Mouse (Mus musculus) forebrain, embryonic 13.5 days (tissue): Measurements from ENCODE around the gene Foxm1. TPM values are rescaled to one million over a fixed set of nuclear protein-coding genes. Genes with fewer than 3 reads are reported as not detected.

Experiments used
- ATAC-seq: fragments of 200-750 bp; cut with Nextera tagmentation; 2 replicates; pipeline ENCODE4 v1.8.0; 2017
- H3K27ac ChIP-seq: fragments of 300-500 bp; sonication (generic); 2 replicates; pipeline ENCODE4 v1.5.1; 2015; ENCODE audit warnings: inconsistent platforms, mild to moderate bottlenecking, moderate library complexity
- H3K27me3 ChIP-seq: fragments of 300-500 bp; sonication (generic); 2 replicates; pipeline ENCODE4 v1.6.1; 2015; ENCODE audit warnings: mild to moderate bottlenecking, inconsistent platforms
- H3K36me3 ChIP-seq: fragments of 300-500 bp; sonication (generic); 2 replicates; pipeline ENCODE4 v1.6.1; 2015; ENCODE audit warnings: mild to moderate bottlenecking, inconsistent platforms; ENCODE audit not compliant: poor library complexity, severe bottlenecking
- H3K4me1 ChIP-seq: fragments of 300-500 bp; sonication (generic); 2 replicates; pipeline ENCODE4 v1.6.1; 2015; ENCODE audit warnings: inconsistent platforms
- H3K4me2 ChIP-seq: fragments of 300-500 bp; sonication (generic); 2 replicates; pipeline ENCODE4 v1.6.1; 2015; ENCODE audit warnings: inconsistent platforms, mild to moderate bottlenecking, moderate library complexity
- H3K4me3 ChIP-seq: fragments of 300-500 bp; sonication (generic); 2 replicates; pipeline ENCODE4 v1.5.1; 2015; ENCODE audit warnings: mild to moderate bottlenecking, inconsistent platforms
- H3K9ac ChIP-seq: fragments of 300-500 bp; sonication (generic); 2 replicates; pipeline ENCODE4 v1.6.1; 2015; ENCODE audit warnings: mild to moderate bottlenecking, inconsistent platforms
- H3K9me3 ChIP-seq: fragments of 300-500 bp; sonication (generic); replicated peaks from 2 replicates; pipeline ENCODE4 v1.6.1; 2016; ENCODE audit warnings: inconsistent platforms
- WGBS: fragments of 180-500 bp; shearing (Covaris S2); methylation state at CpG from one replicate; pipeline ENCODE4 v1.1.7; 2015; 5-methylcytosine and 5-hydroxymethylcytosine counted together
- polyA plus RNA-seq: library from polyadenylated mRNA; unstranded; fragments of >200 nt; fragmentation: Nextera tagmentation; extraction: Ambion mirVana; gene quantifications from 2 replicates; pipeline ENCODE4 v1.2.1, GENCODE M21; 2015

Gene Foxm1
- 42.5 and 44.0 TPM in 2 replicates for polyA plus RNA-seq

GRCm38 (mm10) chr6:128362381-128363006, at the start of gene Foxm1, which contains the start of gene Rhno1:
Gene Foxm1 (plus strand): TSS chr6:128362967.
Gene Rhno1 (minus strand): TSS chr6:128362911.
- Histone ChIP-seq H3K27ac (peak within 1 kb of the TSS; percentile 92), H3K4me1 (peaks cover 51% of the 10 kb centered on the region), H3K36me3 (peaks cover 35% of the 10 kb centered on the region), H3K4me3 (peak within 1 kb of the TSS; percentile 93), H3K4me2 (peak within 1 kb of the TSS; percentile 91), H3K9ac (peak within 1 kb of the TSS; percentile 93), H3K27me3 (no peaks in the 10 kb centered on the region), H3K9me3 (no peaks in the 10 kb centered on the region)
- WGBS, result under 1% methylated on average over 63 of the region's 76 CpGs
- ATAC-seq, result peak; percentile 90

GRCm38 (mm10) chr6:128314796-128315195, 48.0 kb upstream of the Foxm1 start:
- H3K4me3 ChIP-seq, result no peak overlapping the region
- no peak overlapping the region for H3K27ac ChIP-seq
- no peaks in the 10 kb centered on the region for H3K4me1 ChIP-seq
- 91% methylated on average over 6 of the region's 6 CpGs for WGBS
- no peaks in the 10 kb centered on the region for H3K27me3 ChIP-seq
- H3K4me2 ChIP-seq, result no peak overlapping the region
- H3K36me3 ChIP-seq, result no peaks in the 10 kb centered on the region
- no peak overlapping the region for H3K9ac ChIP-seq
- no peak for ATAC-seq
- no peaks in the 10 kb centered on the region for H3K9me3 ChIP-seq

DNA sequence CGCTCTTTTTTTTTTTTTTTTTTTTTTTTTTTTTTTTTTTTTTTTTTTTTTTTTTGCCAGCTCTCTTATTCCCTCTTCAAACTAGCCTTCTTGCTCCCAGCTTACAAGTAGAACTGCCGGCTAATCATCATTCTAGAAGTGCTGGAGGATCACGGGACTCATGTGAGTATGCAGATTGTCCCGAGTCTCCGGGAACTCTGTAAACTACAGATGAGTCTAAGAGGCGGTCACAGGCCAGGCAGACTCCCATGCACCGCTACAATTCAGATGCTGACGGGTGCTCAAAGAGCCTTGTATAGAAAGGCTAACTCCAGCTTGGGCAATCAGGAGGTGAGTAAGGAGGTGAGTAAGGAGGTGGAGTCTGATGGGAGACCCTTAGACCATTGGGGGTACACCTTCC, 47.2 kb upstream of the Foxm1 start:
- Histone ChIP-seq H3K9me3 (no peaks in the 10 kb centered on the region), H3K9ac (no peak overlapping the region), H3K4me1 (no peaks in the 10 kb centered on the region), H3K27ac (no peak overlapping the region), H3K4me3 (no peak overlapping the region), H3K4me2 (no peak overlapping the region), H3K27me3 (no peaks in the 10 kb centered on the region), H3K36me3 (0 out of 2 replicates have a peak, but pooled peaks cover 1% of the 10 kb centered on the region)
- no peak for ATAC-seq
- WGBS, result 83% methylated on average over 8 of the region's 8 CpGs

GRCm38 (mm10) chr6:128318317-128318716, 44.5 kb upstream of the Foxm1 start:
- Histone ChIP-seq H3K27ac (no peak overlapping the region), H3K36me3 (peaks cover 27% of the 10 kb centered on the region), H3K9ac (no peak overlapping the region), H3K9me3 (no peaks in the 10 kb centered on the region), H3K4me1 (no peaks in the 10 kb centered on the region), H3K27me3 (no peaks in the 10 kb centered on the region), H3K4me3 (no peak overlapping the region), H3K4me2 (no peak overlapping the region)
- WGBS, result 10% methylated on average over 4 of the region's 4 CpGs
- ATAC-seq, result peak; percentile 57; the same call in 1 of the 2 replicates

DNA sequence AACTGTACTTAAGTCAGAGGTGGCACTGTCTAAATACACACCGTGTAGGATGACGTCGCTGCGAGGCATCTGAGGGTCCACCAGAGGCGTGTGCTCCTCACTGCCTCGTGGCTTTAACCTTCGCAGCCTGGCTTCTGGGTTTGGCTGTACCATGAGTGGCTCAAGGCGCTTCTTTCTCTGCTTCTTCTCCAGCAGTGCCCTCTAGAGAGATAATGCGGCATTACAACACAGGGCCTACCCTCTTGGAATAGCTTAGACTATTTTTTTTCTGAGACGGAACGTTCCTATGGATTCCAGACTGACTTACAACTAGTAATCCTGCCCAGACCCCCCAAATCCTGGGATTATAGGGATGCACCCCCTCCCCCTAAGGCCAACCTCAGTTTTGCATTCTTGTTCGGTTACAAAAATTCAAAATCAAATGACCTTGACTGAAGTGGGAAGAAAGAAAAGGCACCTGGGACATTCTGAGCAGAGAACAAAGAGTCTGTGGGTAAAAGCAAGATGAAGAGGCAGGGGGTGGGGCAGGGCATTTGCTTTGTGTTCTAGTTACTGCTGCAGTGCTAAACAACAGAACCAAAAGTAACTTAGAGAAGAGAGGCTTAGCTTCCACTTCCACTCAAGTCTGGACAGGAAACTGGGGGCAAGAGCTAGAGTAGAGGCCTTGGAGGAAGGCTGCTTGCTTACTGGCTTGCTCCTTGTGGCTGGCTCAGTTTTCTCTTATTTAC, 28.2 kb upstream of the Foxm1 start:
- peak overlapping the region; percentile 16; the same call in 1 of the 2 replicates for H3K4me2 ChIP-seq
- peaks cover 9% of the 10 kb centered on the region for H3K4me1 ChIP-seq
- WGBS, result 21% methylated on average over 12 of the region's 12 CpGs
- peaks cover 9% of the 10 kb centered on the region; the same call in 1 of the 2 replicates for H3K9me3 ChIP-seq
- H3K4me3 ChIP-seq, result no peak overlapping the region
- peaks cover 55% of the 10 kb centered on the region for H3K36me3 ChIP-seq
- ATAC-seq, result peak; percentile 91
- H3K27me3 ChIP-seq, result no peaks in the 10 kb centered on the region
- no peak overlapping the region; the same call in 1 of the 2 replicates for H3K9ac ChIP-seq
- 0 out of 2 replicates have a peak overlapping the region, but pooled peaks have one; percentile 11 for H3K27ac ChIP-seq

GRCm38 (mm10) chr6:128337467-128337866, 25.3 kb upstream of the Foxm1 start:
- no peaks in the 10 kb centered on the region for H3K27me3 ChIP-seq

GRCm38 (mm10) chr6:128338876-128339275, 23.9 kb upstream of the Foxm1 start:
- Histone ChIP-seq H3K27ac (peak overlapping the region; percentile 12; the same call in 1 of the 2 replicates), H3K9ac (no peak overlapping the region), H3K4me2 (no peak overlapping the region), H3K36me3 (peaks cover 32% of the 10 kb centered on the region), H3K4me1 (peaks cover 9% of the 10 kb centered on the region), H3K27me3 (no peaks in the 10 kb centered on the region), H3K4me3 (no peak overlapping the region), H3K9me3 (no peaks in the 10 kb centered on the region)
- no peak for ATAC-seq
- 52% methylated on average over 5 of the region's 5 CpGs for WGBS

More at GRCm38 (mm10) chr6:128337467-128337866, 25.3 kb upstream of the Foxm1 start:
- Histone ChIP-seq H3K27ac (no peak overlapping the region), H3K36me3 (peaks cover 36% of the 10 kb centered on the region), H3K4me1 (peaks cover 9% of the 10 kb centered on the region), H3K4me3 (no peak overlapping the region), H3K9me3 (no peaks in the 10 kb centered on the region), H3K9ac (no peak overlapping the region), H3K4me2 (no peak overlapping the region)
- 71% methylated on average over 7 of the region's 7 CpGs for WGBS
- no peak for ATAC-seq

GRCm38 (mm10) chr6:128341956-128342723, 20.6 kb upstream of the Foxm1 start:
- 95% methylated on average over 11 of the region's 11 CpGs for WGBS
- H3K9ac ChIP-seq, result no peak overlapping the region
- H3K27ac ChIP-seq, result no peak overlapping the region
- peaks cover 14% of the 10 kb centered on the region for H3K36me3 ChIP-seq
- peaks cover 9% of the 10 kb centered on the region for H3K4me1 ChIP-seq
- no peaks in the 10 kb centered on the region for H3K27me3 ChIP-seq
- H3K4me3 ChIP-seq, result no peak overlapping the region
- no peak for ATAC-seq
- no peak overlapping the region for H3K4me2 ChIP-seq
- no peaks in the 10 kb centered on the region for H3K9me3 ChIP-seq

GRCm38 (mm10) chr6:128345623-128346022, 17.1 kb upstream of the Foxm1 start:
- 95% methylated on average over 10 of the region's 10 CpGs for WGBS
- ATAC-seq, result no peak
- no peak overlapping the region for H3K4me3 ChIP-seq

DNA sequence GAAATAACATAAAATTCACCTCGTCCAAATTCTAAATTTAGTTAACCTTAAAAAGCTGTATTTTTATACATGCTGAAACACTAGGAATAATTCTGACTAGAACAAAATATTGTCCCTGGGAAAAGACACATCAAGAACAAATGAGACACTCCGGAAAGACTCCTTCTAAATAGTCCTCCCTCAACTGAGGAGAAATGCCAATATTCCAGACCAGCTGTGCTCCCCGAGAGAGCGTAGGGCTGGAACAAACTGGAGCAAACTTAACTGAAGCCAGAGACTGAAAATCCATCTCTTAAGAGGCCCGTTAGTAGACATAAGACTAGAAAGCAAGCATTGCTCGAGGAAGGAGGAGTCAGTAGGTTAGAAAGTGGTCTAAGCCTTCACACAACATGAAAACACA, 16.0 kb upstream of the Foxm1 start:
- 91% methylated on average over 6 of the region's 6 CpGs for WGBS
- Histone ChIP-seq H3K4me2 (no peak overlapping the region), H3K27ac (no peak overlapping the region), H3K9me3 (no peaks in the 10 kb centered on the region), H3K9ac (no peak overlapping the region), H3K4me1 (no peaks in the 10 kb centered on the region), H3K36me3 (peaks cover 24% of the 10 kb centered on the region), H3K4me3 (no peak overlapping the region), H3K27me3 (no peaks in the 10 kb centered on the region)
- ATAC-seq, result no peak

More at GRCm38 (mm10) chr6:128345623-128346022, 17.1 kb upstream of the Foxm1 start:
- Histone ChIP-seq H3K27me3 (no peaks in the 10 kb centered on the region), H3K9me3 (no peaks in the 10 kb centered on the region), H3K36me3 (peaks cover 19% of the 10 kb centered on the region), H3K4me1 (no peaks in the 10 kb centered on the region), H3K4me2 (no peak overlapping the region), H3K9ac (no peak overlapping the region), H3K27ac (no peak overlapping the region)

DNA sequence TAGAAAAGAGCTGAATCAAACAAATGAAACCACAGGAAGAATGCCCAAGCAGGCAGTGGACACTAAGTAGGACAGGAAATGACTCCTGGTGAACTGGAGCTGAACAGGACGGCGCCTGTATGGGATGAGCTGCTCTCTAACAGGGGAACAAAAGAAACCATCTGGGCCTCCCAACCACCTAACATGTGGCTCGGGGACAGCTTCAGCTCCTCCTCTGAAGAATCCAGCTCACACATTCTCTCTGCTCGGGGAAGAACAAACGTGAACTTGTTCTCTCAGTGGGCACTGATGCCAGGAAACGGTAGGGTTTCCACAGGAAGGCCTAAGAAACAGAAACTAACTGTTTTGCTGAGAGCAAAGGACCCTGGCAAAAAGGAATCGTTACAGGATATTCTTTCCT, 13.1 kb upstream of the Foxm1 start:
- ATAC-seq, result no peak

More for the DNA sequence above, 13.1 kb upstream of the Foxm1 start:
- no peak overlapping the region for H3K4me2 ChIP-seq
- no peaks in the 10 kb centered on the region for H3K9me3 ChIP-seq
- peaks cover 12% of the 10 kb centered on the region for H3K4me1 ChIP-seq
- no peak overlapping the region; the same call in 1 of the 2 replicates for H3K27ac ChIP-seq
- WGBS, result 58% methylated on average over 7 of the region's 7 CpGs
- no peak overlapping the region for H3K9ac ChIP-seq
- no peaks in the 10 kb centered on the region for H3K27me3 ChIP-seq
- peaks cover 12% of the 10 kb centered on the region for H3K36me3 ChIP-seq
- no peak overlapping the region for H3K4me3 ChIP-seq
